Mouse (Mus musculus): ENCODE measurements around the gene Ccdc92.

Gene Ccdc92

DNA sequence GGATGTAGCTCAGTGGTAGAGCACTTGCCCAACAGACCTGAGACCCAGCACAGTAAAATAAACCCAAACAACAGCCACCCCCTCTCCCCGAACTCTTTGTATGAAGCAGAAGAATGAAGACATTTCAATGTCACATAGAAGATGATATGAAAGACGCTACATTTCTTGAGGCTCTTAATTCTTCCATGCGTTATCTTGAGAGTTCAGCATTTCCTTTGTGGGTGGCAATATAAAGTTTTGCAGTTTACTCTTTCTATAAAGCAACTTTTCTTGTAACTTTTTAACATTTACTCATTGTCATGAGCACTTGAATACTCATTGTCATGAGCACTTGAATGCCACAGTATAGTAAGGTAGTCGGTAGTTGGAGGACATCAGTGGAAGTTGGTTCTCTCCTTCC lies 8.0 kb downstream of the Ccdc92 start:
- no peak for DNase-seq (ENCODE audit: low read depth, low spot score)

DNA sequence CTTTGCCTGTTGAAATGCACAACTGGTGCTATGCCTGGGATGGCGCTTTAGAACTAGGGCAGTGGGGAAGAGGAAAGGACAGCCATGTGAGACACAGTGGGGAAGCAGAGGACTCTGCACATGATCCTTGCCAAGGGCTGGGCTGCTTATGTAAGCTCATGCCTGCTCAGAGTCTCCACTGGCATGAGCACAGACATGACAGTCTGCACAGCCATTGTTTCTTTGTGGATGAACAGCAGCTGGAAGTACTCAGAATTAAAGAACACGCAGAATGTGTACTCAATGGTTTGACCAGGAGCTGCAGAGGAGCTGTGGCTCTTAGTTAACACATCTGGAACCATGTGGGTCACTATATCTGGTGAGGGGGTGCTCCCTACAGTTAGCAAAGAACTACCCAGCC lies 9.1 kb downstream of the Ccdc92 start:
- DNase-seq (ENCODE audit: low read depth, low spot score): no peak

DNA sequence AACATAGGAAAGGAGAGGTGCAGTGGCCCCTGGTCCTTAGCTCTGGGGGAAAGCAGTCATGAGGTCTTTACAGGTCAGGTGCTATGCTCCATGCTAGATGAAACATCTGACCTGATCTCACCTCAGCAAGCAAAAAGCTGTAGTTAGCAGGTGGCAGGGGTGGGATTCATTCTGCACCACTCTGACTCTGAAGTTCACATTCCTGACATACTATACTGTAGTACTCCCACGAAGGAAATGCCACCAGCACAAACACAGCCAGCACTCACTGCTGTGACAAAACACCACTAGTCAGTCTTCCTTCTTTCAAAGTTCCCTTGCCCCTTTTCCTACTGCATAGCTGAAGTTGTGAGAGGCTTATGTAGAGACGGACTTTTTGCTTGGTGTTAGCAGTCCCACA lies 9.9 kb downstream of the Ccdc92 start:
- no peak for DNase-seq (ENCODE audit: low read depth, low spot score)

DNA sequence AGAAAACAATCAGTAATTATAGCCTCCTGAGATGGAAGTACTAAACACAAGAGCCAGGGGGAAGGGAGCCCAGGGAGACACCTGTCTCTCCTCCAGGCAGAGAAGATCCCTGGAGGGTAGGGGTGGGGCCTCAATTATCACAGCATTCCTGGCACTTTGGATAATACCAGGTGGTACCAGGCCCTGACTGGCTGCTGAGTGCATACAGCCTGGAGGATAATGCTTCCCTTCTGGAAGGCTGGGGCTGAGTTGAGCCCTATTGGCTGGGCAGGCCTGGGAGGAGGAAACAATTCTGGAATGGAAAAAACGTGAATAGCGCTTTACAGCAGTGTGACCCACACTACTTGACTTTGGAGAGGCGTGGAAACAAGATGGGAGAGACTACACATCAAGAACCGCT lies 10.7 kb downstream of the Ccdc92 start:
- no peak for DNase-seq (ENCODE audit: low read depth, low spot score)

DNA sequence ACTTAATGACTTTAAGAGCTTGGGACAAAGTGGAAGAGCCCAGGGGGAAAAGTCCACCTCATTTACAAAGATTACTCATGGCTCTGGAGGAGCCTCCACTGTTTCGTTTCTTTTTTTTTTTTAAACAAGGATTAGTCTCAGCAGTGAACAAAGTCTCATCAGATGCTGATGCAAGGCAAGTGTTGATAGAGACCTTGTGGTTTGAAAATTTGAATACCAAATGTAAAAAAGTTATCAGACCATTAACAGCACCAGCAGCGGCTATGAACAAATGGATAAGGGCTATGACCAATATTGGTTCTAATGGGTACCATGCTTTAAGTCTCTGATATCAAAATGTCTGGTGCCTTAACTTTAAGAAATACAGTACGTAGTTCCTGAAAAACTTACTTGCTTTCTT lies 13.2 kb downstream of the Ccdc92 start:
- DNase-seq (ENCODE audit: low read depth, low spot score): no peak

DNA sequence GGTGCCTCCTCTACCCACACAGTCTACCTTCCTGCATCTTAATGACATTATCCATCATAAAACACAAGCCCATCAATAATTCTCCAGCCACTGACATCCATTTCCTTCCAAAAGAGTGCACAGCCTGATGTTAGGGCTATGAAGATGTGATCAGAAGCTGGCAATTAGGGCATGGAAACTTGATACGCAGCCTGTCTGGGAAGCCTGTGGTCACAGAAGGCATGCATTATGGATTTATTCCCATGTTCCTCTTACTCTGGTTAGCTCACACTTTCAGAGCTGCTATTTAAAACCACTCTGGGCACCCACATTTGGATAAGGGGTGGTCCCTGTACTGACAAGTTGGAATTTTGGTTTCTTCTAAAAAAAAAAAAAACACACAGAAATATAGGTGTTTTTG lies 15.2 kb downstream of the Ccdc92 start:
- no peak for DNase-seq (ENCODE audit: low read depth, low spot score)

DNA sequence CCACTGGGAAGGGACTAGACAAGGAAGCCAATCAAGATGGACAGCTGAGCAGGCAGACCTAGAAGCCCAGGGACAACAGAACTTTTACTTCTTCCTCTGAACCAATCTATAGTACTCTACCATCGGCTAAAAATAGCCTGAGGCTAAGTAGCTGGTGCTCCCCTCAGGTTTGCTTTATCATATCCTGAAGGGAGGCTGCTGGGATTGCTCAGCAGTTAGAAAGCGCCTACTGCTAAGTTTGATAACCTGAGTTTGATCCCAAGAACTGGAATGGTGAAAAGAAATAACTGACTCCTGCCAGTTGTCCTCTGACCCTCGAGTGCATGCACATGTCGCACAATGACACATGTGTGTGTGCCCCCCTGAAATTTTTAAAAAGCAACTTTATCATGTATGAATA lies 17.3 kb downstream of the Ccdc92 start:
- no peak for DNase-seq (ENCODE audit: low read depth, low spot score)

DNA sequence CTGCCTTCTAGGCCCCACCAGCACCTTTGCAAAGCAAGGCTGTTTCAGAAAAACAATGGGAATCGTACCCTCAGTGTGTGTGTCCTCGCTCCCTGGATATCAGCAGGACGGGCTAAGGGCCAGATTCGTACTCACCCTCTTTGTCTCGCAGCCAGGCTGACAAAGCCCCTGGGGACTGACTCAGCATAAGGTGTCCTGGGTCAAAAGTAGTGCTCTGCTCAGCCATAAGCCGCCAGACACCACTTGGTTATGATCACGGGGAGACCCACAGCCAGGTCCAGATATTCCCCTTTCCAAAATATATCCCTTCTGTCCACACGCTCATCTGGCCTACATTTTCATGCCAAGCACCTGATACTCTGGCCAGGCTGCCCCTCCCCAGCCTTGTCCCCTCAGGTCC lies 18.8 kb downstream of the Ccdc92 start:
- DNase-seq (ENCODE audit: low read depth, low spot score): no peak

DNA sequence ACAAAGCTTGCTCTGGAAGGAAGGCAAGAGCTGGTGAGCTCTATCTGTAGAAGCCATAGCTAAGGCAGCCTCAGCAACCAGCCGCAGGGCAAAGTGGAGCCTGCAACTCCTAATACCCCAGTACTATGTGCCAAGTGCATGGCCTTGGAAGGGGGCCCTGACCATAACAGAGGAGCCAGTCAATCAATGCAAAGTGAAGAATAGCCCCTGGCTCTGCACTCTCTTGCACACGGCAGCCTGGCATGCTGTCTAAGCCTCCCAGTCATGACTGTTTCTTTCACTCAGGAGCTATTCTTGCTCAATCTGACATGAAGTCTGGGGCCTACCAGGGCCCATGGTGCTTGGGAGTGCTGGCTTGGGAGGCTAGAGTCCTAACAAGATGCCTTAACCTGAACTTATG lies 21.6 kb downstream of the Ccdc92 start:
- no peak for DNase-seq (ENCODE audit: low read depth, low spot score)

DNA sequence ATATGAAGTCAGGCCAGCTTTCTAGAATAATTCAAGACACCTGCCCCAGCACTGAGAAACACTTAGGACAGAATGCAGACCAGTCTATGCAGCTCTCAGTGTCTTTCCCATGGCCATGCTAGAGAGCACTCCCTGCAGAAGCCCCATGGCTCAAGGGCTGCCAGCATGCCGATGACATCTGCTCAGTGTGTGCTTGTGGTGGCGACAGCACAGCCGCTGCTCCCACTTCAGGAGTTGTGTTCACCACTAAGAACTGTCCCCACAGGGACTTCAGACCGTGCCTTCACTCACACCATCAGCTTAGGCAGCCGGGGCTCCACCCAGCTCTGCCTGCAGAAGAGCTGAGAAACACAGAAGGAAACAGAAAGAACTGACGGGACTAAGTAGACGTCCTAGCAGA lies 22.0 kb downstream of the Ccdc92 start:
- DNase-seq (ENCODE audit: low read depth, low spot score): no peak

DNA sequence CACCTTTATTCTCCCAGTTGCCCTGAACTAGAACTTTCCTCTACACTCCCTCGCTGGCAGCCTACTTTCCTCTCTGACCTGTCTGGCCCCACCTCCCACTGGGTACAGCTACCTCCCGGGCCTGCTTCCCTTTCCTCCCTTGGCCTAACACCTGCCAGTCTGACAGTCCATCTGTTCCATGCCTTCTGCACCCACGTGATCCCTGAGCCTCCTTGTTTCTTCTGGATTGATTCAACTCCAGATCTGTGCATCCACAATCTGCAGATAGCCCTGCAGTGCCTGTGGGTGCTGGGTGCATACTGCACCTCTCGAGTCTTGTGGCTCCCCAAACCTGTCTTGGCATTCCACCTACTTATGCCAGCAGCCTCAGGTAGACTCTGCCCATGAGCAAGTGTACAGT lies 25.6 kb downstream of the Ccdc92 start:
- DNase-seq (ENCODE audit: low read depth, low spot score): no peak

DNA sequence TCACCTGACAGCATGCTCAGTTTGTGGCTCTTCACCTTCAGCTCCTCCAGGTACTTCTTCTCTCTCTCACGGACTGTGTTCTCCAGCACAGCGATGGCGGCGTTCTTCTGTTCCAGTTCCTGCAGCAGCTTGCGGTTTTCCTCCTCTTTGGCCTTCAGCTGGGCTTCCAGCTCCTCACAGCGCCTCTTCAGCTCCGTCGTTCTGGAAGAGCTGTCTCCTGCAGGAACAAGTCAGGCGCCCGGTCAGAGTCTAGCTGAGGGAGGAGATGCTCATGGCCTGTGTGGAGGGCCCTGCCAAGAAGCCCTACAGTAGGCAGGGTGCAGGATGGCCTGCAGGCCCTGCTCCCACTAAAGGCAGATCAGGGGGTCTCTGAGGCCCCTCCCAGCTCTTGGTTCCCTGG lies 26.1 kb downstream of the Ccdc92 start:
- no peak for DNase-seq (ENCODE audit: low read depth, low spot score)

DNA sequence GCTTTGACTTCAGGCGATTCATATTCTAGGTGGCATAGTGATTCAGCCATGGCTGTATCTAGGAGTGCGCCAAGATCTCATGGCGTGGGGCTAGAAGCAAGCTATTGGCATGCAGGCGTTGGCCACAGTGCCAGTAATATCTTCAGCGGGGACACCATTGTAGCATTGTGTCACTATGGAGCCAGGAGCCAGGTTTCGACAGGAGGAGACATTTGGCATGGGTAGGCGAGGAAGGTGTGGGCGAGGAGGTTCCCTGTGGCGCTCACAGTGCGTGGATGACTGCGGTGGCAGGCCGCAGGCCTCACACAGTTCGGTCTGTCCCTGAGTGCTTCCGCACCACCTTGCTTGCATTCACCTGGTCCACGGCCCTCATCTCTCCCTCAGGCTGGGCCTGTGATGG lies 27.0 kb downstream of the Ccdc92 start:
- DNase-seq (ENCODE audit: low read depth, low spot score): no peak

DNA sequence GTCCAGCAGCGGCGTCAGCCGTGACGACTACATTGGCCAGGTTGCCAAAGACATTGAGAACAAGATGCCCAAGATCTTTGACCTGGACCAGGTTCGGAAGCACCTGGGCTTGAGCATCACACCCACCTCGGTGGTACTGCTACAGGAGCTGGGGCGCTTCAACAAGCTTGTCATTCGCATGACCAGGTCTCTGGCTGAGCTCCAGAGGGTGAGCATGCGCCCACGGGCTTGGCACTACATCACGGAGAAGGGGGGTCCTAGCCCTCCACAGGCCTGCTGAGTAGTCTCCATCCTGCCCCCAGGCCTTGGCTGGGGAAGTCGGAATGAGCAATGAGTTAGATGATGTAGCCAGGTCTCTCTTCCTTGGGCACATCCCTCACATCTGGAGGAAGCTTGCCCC lies 31.9 kb downstream of the Ccdc92 start:
- DNase-seq (ENCODE audit: low read depth, low spot score): no peak

DNA sequence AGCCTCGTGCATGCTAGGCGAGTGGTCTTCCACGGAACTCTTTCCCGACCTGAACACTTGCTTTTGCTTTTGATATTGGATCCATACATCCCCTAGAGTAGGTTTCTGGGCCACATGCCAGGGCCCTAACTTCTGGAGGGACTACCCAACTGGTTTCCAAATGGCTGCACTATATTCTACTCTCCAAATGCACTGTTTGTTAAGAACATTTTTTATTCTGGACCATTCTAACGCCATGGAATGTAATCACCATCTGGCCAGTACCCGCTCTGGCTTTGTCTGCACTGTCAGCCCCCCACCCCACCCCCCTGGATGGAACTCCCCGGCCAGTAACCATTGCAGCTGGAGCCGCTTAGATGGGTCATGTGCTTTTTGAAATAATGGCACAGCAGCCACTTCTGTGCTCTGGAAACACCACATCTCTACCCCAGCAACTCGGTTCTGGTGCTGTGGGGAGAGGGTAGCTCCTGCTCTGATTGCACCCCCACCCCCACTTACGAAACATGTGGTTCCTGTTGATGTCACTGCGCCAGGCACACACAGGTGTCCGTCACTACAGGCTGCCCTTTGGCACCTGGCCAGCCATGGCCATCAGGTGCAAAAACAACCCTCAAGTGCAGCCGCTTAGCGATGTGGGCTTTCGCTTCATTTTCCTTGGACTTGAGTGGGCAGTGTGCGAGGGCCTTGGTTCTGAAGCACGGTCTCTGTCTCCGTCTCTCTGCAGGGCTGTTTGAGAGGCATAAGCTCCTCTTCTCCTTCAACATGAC lies 39.9 kb downstream of the Ccdc92 start:
- no peak for DNase-seq (ENCODE audit: low read depth, low spot score)

DNA sequence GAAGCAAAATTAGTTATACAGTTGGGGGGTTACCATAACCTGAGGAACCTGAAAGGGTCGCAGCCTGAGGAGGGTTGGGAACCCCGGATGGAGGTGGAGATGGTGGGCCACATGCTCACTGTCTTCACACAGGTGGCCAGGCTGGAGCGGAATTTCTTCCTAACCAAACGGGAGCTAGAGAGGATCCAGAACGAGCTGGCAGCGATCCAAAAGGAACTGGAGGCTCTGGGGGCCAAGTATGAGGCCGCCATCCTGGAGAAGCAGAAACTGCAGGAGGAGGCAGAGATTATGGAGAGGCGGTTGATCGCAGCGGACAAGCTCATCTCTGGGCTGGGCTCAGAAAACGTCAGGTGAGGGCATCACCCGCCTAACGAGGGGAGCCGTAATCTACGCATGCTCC lies 45.2 kb downstream of the Ccdc92 start:
- no peak for DNase-seq (ENCODE audit: low read depth, low spot score)

DNA sequence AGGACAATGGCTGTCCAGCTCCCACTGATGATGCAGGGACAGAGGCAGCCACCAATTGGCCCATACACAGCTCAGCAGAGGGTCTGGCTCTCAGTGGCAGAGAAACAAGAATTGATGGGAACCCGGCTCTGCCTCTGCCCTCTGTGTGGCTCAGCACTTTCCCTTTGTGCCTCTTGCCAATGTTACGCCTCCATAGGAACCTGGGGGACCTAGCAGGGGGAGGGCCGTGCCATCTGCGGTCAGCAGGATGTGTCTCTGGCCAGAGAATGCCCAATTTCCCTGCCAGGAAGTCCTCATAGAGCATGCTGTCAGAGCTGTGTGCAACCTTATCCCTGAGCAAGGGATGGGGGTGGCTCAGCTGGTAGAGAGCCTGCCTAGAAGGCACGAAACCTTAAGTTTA lies 47.4 kb downstream of the Ccdc92 start:
- no peak for DNase-seq (ENCODE audit: low read depth, low spot score)

DNA sequence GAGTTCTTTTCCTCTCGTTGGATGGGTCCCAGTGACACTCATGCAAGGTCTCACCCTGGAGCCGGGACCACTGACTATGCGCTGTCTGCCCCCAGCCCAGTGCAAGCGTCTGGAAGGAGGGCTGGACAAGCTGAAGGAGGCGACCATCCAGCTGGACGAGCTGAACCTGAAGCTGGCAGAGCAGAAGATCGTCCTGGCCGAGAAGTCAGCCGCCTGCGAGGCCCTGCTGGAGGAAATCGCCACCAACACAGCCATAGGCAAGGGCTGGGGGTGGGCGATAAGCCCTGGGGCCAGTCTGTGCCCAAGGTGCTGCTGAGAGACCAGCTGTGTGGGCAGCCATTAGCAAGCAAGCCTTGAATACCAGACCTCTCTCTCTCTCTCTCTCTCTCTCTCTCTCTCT lies 49.8 kb downstream of the Ccdc92 start:
- no peak for DNase-seq (ENCODE audit: low read depth, low spot score)

DNA sequence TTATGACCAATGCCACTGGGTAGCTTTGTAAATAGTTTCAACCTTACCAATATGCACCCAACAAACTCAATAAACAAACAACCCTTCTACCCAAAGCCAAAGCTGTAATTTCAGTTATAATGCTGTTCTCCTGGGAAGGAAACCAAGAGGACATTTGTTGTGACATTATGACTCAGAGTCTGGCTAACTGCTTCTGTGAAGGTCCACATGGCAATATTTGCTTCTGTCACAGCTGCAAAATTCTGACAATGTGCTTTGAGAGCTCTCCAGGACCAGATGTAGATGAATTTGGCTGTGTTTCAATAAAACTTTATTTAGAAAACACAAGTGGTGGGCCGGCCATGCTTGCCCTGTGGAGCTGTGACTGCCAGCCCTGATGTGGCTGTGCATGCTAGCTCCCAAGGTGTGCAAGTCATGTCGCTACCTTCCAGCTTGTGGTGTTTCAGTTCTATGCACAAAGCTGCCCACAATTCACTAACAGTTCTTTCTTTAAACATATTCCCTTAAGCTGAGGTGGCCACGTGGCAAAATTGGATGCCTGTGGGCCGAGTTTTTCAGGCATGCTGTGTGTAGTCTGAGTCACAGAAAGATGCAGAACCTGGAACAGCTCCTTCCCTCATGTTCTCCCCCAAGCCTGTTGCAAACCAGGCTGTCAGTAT lies 52.4 kb downstream of the Ccdc92 start:
- no peak for DNase-seq (ENCODE audit: low read depth, low spot score)

DNA sequence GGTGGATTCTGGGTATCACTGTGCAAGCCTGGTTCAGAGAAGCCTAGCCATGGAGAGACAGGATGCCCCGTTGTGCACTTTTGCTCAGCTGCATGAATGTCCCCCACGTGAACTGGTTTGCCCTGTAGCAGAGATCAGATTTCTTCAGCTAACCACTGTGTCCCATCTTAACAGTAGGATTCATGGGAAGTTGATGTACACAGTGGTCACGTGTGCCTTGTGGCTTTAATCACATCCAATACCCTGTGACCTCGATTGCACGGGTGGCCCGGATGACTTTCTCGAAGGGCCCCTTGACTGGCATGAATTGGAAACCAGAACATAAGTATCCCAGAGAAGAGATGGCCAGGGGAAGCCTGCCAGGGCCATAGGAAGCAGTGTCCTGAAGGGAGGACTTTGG lies 70.1 kb downstream of the Ccdc92 start:
- DNase-seq (ENCODE audit: low read depth, low spot score): no peak

DNA sequence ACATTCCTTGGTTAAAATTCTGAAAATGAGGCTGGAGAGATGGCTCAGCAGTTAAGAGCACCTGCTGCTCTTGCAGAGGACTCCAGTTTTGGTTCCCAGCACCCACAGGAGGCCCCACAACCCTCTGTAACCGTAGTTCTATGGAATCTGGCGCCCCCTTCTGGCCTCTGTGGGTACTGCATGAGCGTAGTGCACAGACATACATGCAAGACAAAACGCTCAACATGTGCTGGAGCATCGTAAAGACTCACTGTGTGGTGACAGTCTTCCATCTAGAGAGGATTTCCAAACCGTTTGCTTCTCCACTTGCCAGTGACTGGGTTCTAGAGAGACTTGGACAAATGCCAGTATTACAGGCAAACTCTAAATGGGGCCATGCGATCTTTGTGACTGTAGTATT lies 76.6 kb downstream of the Ccdc92 start:
- no peak for DNase-seq (ENCODE audit: low read depth, low spot score)
